Mouse (Mus musculus): ENCODE results near the gene Hist1h2bp. TPM values are rescaled to one million over a fixed set of nuclear protein-coding genes. Genes with fewer than 3 reads are reported as not detected.
"Not testable (repeated sequence)": the region's sequence is repeated elsewhere in the genome, so short reads cannot be mapped to it uniquely, and the experiment has no call there.

The Hist1h2bp gene
- total RNA-seq, 2 experiments from 2014 or later: 192 to 223 TPM

GRCm38 (mm10) chr13:21831418-21832394 is 44.4 kb downstream of the Hist1h2bp start, which contains the start of gene Hist1h4n:
Gene Hist1h4n (minus strand): TSS chr13:21832196.
- DNase-seq (ENCODE audit: low spot score in 2 of 2): not testable (repeated sequence)

DNA sequence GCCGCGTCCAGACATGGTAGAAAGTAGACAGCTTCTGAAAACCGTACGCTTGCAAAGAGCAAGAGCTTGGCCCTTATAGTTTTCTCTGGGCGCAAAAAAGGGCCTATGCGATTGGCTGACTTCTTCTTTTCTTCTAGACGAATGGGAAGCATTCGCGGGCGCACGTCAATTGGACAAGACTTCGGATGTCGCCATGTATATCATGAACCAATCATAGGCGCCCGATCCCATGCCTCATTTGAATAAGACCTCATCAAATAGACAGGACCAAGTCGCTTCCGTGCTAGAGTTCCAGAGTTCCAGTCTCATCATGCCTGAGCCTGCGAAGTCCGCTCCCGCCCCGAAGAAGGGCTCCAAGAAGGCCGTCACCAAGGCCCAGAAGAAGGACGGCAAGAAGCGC is 46.2 kb downstream of the Hist1h2bp start, which contains the start of the genes Hist1h2ap and Hist1h2br:
Gene Hist1h2ap (minus strand): TSS at position 47 of the 400 bp plus-strand sequence.
Gene Hist1h2br (plus strand): TSS at position 283 of the 400 bp plus-strand sequence.
- DNase-seq (ENCODE audit: low spot score in 2 of 2): not testable (repeated sequence)

Small RNAs within 50 kb of the gene (microRNA-seq; reads per million reads assigned to microRNA genes)
- gene Gm19658 (not detected), gene Gm44346 (not detected), gene Gm44454 (not detected), gene Gm44466 (not detected)

Other genes with a start within 250 kb of the Hist1h2bp start
- not detected for gene Olfr1366, start 244.7 kb upstream of the Hist1h2bp start, total RNA-seq (2021)
- not detected for gene Olfr1535, start 227.6 kb upstream of the Hist1h2bp start, total RNA-seq (2021)
- gene Olfr1364, start 205.7 kb upstream of the Hist1h2bp start, total RNA-seq (2021): not detected
- not detected for gene Olfr1362, start 173.4 kb upstream of the Hist1h2bp start, total RNA-seq (2021)
- gene Olfr11, start 144.9 kb upstream of the Hist1h2bp start, total RNA-seq (2021): under 1 TPM in 1 of 2 experiments, not detected in 1; 0.08 TPM
- gene Olfr1361, start 124.1 kb upstream of the Hist1h2bp start, total RNA-seq (2021): not detected
- gene Olfr1360, start 110.1 kb upstream of the Hist1h2bp start, total RNA-seq (2021): not detected
- not detected for gene Olfr1359, start 89.3 kb upstream of the Hist1h2bp start, total RNA-seq (2021)
- 100 to 1,000 TPM; 453 to 539 TPM for gene Hist1h2bl, start 71.3 kb upstream of the Hist1h2bp start, total RNA-seq (2021)
- gene Hist1h2ai, start 71.0 kb upstream of the Hist1h2bp start, total RNA-seq (2021): 100 to 1,000 TPM; 319 to 362 TPM
- gene Hist1h3h, start 69.8 kb upstream of the Hist1h2bp start, total RNA-seq (2021): 100 to 1,000 TPM; 643 to 717 TPM
- 100 to 1,000 TPM; 142 to 169 TPM for gene Hist1h2bm, start 65.4 kb upstream of the Hist1h2bp start, total RNA-seq (2021)
- gene Hist1h4j, start 52.4 kb upstream of the Hist1h2bp start, total RNA-seq (2021): 100 to 1,000 TPM in 1 of 2 experiments, 10 to 100 TPM in 1; 89.5 to 116 TPM
- gene Hist1h4k, start 37.0 kb upstream of the Hist1h2bp start, total RNA-seq (2021): 1,000 to 10,000 TPM; 1,000 to 1,309 TPM
- gene Hist1h2ak, start 33.6 kb upstream of the Hist1h2bp start, total RNA-seq (2021): 100 to 1,000 TPM; 172 to 196 TPM
- 100 to 1,000 TPM; 256 to 306 TPM for gene Hist1h2bn, start 33.3 kb upstream of the Hist1h2bp start, total RNA-seq (2021)
- gene Hist1h1b, start 6.8 kb upstream of the Hist1h2bp start, total RNA-seq (2021): 100 to 1,000 TPM; 315 to 390 TPM
- gene Hist1h3i, start 4.1 kb upstream of the Hist1h2bp start, total RNA-seq (2021): 100 to 1,000 TPM; 511 to 579 TPM
- gene Hist1h2an, start 243 bp upstream of the Hist1h2bp start, total RNA-seq (2021): 100 to 1,000 TPM; 122 to 129 TPM
- 100 to 1,000 TPM; 352 to 396 TPM for gene Hist1h2bq, start 22.7 kb downstream of the Hist1h2bp start, total RNA-seq (2021)
- gene Hist1h2ao, start 23.0 kb downstream of the Hist1h2bp start, total RNA-seq (2021): 100 to 1,000 TPM; 477 to 608 TPM
- 100 to 1,000 TPM; 742 to 886 TPM for gene Hist1h4m, start 24.3 kb downstream of the Hist1h2bp start, total RNA-seq (2021)
- 100 to 1,000 TPM; 144 to 157 TPM for gene Hist1h4n, start 44.7 kb downstream of the Hist1h2bp start, total RNA-seq (2021)
- gene Hist1h2ap, start 46.0 kb downstream of the Hist1h2bp start, total RNA-seq (2021): 100 to 1,000 TPM; 329 to 379 TPM
- gene Hist1h2br, start 46.3 kb downstream of the Hist1h2bp start, total RNA-seq (2021): 100 to 1,000 TPM; 346 to 390 TPM
- gene Zfp184, start 157.6 kb downstream of the Hist1h2bp start, total RNA-seq (2021): 1 to 10 TPM; 3.8 to 4.7 TPM
- not detected for gene Pom121l2, start 193.7 kb downstream of the Hist1h2bp start, total RNA-seq (2021)
- not detected for gene Prss16, start 222.3 kb downstream of the Hist1h2bp start, total RNA-seq (2021)
- 100 to 1,000 TPM; 349 to 449 TPM for gene Hist1h2ah, start 248.1 kb downstream of the Hist1h2bp start, total RNA-seq (2021)
- 100 to 1,000 TPM; 500 to 615 TPM for gene Hist1h2bk, start 248.4 kb downstream of the Hist1h2bp start, total RNA-seq (2021)

All from adrenal gland, postnatal 4 days (tissue).